Mouse (Mus musculus) large intestine, adult 2 months (tissue): ENCODE results near the gene Dnajb1. TPM values are rescaled to one million over a fixed set of nuclear protein-coding genes. Genes with fewer than 3 reads are reported as not detected.

ENCODE experiments used
- DNase-seq: peaks from one replicate; pipeline ENCODE4 v3.0.0-alpha.2; 2012; ENCODE audit warnings: low read depth, low spot score
- WGBS: fragments of 180-500 bp; shearing (Covaris S2); methylation state at CpG from one replicate; pipeline ENCODE4 v1.1.7; 2018; 5-methylcytosine and 5-hydroxymethylcytosine counted together
- polyA plus RNA-seq: library from polyadenylated mRNA; depleted of rRNA; stranded (reverse); fragments of >200 nt; gene quantifications from 2 replicates; pipeline ENCODE4 v1.2.3, GENCODE M21; 2012

Gene Dnajb1
- polyA plus RNA-seq, 1 experiment: 23.2 TPM

DNA sequence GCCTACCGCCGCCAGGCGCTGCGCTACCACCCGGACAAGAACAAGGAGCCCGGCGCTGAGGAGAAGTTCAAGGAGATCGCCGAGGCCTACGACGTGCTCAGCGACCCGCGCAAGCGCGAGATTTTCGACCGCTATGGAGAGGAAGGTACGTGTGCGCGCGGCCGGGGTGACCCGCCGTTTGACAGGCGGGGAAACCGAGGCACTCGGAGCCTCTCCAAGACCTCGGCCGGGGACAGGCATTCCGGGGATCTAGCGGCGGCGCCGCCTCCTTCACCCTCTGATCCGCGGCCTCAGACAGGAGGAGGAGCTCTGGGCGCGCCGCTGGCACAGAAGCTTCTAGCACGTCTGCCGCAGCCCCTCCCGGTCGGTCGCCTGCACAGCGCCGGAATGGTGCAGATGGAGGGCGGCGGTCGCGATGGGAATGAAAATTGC is 421 bp downstream of the Dnajb1 start:
- WGBS: under 1% methylated on average over 51 of the region's 51 CpGs
- DNase-seq: no peak

DNA sequence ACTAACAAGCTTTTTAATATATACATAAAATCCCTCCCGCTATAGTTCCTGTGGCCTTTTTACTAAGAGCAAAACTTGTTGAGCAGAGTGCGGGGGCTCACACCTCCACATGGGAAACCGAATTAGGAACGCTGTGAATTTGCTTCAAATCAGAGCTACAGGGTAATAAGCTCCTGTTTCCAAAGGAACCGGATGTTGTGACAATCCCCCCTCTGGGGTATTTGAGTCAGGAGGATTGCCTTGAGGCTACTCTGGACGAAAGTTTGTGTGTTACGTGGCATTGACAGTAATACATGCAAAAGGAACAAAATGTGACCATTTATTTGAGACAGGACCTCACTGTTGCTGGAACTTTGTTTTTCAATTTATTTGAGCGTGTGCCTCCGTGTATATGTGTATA is 1.1 kb downstream of the Dnajb1 start:
- no peak for DNase-seq
- 10% methylated on average over 9 of the region's 9 CpGs for WGBS

DNA sequence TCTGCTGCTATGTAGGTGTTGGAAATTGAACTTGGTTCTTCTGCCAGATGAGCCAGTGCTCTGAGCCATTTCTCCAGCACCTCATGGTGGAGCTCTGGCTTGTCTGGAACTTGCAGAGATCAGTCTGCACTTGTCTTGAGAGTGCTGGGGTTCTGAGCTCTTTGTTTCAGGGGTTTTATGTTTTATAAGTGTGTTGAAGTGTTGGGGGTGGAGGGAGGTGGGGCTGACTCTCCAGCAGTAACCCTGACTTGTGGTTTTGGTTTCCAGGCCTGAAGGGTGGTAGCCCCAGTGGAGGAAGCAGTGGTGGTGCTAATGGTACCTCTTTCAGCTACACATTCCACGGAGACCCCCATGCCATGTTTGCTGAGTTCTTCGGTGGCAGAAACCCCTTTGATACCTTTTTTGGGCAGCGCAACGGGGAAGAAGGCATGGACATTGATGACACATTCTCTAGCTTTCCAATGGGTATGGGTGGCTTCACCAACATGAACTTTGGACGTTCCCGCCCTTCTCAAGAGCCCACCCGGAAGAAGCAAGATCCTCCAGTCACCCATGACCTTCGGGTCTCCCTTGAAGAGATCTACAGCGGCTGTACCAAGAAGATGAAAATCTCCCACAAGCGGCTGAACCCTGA is 1.7 kb downstream of the Dnajb1 start:
- DNase-seq: no peak

DNA sequence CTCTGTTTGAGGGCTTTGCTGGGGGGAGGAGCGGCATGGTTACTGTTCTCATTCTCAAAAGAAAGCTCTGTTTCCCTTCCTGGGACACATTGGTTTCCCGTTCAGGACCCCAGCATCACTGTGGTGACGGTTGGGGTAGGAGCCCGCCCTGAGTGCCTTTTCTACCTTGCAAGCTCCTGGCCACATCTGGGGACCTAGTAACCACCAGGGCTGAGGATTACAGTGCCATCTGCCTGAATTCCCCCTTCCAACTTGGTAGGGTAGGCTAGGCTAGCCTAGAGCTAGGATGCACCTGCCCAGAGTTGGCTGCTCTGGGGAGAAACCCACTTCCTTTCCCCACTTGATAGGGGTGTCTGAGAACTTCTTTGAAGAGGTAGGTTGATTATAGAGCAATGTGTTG is 3.9 kb downstream of the Dnajb1 start:
- DNase-seq: no peak
- WGBS: 93% methylated on average over 4 of the region's 4 CpGs

More for the DNA sequence above, 1.7 kb downstream of the Dnajb1 start:
- WGBS: 81% methylated on average over 10 of the region's 10 CpGs

DNA sequence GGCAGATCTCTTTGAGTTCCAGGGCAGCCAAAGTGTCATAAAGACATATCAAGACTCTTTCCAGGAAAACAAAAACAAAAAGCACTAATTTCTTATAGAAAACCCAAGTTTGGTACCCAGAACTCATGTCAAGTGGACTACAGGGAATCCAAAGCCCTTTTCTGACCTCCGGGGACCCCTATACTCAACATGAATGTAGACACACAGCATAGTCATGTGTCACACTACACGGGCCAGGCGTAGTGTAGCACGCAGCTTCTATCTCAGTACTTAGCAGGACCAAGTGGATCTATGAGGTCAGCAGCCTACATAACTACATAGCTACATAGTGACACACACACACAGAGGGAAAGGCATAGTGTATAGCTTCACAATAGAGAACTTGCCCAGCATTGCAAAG is 5.7 kb downstream of the Dnajb1 start:
- 95% methylated on average over 4 of the region's 4 CpGs for WGBS
- no peak for DNase-seq

DNA sequence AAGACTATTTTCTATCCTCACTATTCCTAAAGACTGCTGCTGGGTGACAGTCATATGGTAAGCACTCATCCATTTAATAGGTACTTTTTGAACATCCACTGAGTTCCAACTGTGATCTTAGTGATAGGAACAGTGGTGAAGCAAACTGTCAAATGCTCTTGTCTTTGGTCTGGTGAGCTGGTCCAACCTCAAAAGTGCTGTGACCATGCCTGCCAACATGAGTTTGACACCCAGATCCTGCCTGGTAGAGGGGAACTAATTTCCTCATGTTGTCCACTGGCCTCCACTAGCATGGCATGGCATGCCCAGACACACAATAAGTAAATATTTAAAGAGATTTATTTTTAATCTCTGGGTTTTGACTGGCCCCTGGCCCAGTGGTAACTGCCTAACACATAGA is 8.6 kb downstream of the Dnajb1 start:
- no peak for DNase-seq

DNA sequence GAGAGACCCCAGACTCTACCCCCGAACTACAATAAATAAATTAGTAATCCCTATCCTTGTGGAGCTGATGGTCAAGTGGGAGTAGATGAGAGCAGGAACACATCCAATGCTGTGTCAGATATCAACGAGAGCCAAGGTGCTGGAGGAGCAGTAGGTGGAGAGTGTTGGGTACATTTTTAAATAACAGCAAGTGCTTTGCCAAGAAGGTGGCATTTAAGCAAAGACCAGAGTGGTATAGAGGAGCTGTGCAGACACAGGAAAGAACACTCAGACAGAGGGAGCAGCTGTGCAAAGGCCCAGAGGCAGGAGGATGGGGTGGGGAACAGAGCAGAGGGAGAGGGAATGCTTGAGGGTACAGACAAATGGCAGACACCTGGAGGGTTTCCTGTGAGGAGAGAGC is 9.1 kb downstream of the Dnajb1 start:
- 88% methylated on average over 2 of the region's 2 CpGs for WGBS
- DNase-seq: no peak

DNA sequence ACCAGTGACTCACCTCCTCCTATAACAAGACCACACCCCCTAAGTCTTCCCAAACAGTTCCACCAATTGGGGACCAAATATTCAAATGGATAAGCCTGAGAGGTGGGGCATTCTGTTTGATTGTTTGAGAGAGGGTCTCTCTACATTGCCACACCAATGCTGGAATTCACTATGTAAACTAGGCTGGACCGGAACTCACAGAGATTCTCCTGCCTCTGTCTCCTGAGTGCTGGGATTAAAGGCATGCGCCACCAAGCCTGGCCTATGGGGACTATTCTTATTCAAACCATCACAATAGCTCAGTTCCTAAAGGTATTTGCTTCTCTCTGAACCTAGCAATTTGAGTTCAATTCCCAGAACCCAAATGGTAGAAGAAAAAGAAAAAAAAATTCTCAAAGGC is 10.6 kb downstream of the Dnajb1 start:
- no peak for DNase-seq
- WGBS: 99% methylated on average over 2 of the region's 2 CpGs

DNA sequence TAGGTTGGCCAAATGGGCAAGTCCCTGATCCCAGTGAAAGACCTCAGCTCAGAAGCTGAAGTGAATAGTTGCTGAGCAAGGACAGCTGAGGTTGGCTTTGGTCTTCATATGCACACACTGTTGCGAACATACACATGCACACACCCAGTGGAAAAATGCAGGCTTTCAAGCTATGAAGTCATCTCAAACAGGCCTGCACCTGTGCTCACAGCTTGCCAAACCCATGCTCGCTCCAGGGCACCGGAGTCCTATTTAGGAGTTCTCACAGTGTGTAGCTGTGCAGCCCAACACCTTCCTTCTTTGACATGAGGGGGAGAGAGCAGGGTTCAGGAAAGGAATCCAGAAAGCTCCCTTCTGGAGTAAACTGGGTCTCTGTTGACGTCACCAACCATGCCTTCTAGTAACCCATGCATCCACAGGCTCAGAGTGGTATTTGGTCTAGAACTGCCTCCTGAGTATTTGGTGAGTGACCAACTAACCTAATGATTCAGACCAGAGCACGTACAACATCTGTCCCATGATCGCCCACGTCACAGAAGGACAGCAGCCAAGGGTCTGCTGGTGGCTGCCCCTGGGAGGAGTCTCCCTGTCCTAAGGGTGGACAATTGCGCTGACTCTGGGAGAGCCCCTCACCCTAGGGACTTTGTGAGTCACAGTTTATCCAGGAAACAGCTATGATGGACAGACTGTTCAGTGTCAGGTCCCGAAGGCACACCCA is 11.7 kb downstream of the Dnajb1 start:
- 65% methylated on average over 9 of the region's 9 CpGs for WGBS
- DNase-seq: no peak

DNA sequence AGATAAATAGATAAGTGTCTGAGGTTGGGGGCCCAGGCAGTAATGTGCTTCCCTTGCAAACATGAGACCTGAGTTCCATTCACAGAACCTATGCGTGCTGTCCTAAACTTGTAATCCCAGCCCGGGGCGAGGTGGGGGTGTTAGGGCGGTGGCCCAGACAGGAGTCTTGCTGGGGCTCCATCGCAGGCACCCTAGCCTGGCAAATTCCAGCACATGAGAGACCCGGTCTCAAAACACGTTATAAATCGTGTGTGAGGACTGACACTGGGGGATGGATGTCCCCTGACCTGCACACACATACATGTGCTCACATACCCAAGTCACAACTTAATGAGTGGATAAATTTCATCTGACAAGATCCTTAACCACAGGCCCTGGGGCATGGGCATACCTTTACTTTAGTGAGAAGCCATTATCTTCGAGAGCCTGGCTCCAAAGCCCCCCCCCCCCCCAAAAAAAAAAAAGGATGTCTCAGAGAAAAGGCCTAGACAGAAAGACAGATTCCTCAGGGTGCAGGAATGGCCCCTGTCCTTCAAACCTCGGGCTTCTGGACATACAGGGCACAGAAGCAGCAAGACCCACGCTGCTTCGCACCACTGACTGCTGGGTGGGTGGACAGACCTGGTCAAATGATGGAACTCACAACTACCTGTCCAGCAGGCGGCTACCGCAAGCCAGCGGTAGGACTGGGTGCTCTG is 13.8 kb downstream of the Dnajb1 start:
- 57% methylated on average over 15 of the region's 15 CpGs for WGBS
- no peak for DNase-seq

DNA sequence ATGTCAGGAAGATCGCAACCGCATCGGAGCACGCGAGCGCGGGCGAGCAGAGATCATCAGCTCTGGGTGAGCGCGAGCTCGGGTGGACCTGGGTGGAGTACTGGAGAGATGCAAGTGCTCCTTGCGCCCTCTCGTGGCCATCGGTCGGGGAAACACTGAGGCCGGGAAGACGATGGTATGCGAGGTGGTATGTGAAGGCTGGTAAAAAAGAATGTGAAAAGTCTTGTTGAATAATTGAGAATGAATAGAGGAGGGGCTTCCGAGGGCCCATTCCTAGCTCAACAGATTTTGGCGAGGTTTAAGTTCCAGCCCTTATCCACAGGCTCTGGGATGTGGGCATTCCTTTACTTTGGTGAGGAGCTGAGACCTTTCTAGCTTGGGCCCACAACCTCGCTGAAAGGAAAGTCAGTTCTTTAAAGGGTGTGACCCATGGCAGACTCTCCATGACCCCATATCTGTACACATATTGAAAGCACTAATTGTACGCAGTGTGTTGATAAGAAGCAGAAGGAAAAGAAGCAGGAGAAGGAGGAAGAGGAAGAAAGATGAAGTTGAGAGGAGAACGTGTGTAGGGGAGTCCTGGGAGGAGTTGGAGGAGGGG is 14.5 kb downstream of the Dnajb1 start:
- DNase-seq: peak; percentile 69
- WGBS: 7% methylated on average over 23 of the region's 23 CpGs

DNA sequence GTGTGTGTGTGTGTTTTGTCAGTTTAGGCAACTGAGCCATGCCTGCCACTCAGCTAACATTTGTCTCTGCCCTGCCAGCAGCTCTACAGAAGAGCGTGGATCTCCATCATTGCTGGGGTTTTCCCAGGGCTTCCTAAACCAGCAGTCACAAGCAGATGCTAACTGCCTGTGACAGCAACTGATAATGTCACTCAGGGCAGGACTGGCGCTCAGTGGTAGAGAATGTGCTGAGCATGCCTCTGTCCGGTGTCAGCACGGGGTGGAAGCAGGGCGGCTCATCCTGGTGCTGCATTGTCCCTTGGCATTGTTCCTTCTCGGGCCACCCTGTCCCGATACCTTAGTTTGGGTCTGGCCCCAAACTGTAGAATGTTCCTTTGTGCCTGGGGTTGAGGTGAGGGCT is 15.6 kb downstream of the Dnajb1 start:
- DNase-seq: no peak
- WGBS: 93% methylated on average over 7 of the region's 7 CpGs

DNA sequence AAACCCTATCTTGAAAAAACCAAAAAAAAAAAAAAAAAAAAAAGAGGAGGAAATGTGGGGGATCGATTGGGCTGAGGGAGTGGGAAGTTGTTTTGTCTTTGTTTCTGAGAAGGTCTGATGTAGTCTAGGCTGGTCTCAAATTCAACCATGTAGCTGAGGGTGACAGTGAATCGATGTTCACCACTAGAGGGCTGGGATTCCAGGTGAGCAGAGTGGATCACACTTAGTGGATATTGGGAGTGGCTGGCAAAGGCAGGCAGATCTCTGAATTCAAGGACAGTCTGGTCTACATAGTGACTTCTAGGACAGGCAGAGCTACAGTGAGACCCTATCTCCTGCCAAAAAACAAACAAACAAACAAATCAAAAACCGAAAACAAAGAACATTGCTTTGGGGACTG is 16.7 kb downstream of the Dnajb1 start:
- DNase-seq: no peak
- WGBS: 32% methylated on average over 3 of the region's 3 CpGs

DNA sequence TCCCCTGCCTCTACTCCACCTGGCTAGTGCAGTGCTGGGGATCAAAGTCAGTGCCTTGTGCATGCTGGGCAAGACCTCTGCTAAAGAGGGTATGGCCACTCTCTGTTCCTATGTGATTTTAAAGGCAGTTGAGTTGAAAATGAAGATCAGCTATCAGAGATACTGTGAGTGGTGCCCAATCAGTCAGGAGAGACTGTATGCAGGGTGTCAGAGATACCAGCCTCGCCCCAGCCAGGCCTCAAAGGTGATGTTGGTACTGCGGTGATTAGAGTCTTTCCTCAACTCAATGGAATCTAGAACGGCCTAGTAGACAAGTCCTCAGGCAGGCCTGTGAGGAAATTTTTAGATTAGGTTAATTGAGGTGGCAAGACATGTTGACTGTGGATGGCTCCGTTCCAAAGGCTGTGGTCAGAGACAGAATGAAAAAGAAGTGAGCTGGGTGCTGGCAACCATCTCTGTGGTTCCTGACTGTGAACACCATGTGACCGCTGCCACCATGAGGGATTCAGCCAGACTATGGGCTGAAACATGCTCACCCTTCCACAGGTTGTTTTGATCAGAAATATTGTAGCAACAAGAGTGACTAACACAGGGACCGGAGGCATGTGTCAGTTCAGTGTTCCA is 17.8 kb downstream of the Dnajb1 start:
- no peak for DNase-seq
- WGBS: 83% methylated on average over 6 of the region's 6 CpGs

DNA sequence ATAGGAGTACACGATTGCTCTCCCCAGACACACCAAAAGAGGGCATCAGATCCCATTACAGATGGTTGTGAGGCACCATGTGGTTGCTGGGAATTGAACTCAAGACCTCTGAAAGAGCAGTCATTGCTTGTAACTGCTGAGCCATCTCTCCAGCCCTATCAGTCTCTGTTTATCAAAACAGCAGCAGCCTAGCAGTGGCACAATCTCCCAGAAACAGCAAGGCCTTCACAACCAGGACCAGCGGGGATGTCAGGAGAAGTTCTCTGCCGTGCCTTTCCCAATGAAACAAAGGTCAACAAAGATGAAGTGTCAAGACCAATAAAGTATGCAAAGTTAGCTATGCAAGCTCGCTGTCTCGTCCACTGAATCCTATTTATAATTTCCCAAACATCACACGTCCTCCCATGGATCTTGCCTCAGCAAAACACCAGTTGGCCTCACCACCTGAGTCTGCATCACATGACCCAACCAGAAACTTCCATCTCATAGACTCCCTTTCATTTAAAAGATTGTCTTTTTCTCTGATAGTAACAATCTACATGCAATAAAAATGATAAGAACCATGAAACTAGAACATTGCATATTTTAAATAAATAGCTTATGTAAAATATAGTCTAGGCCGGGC is 24.2 kb downstream of the Dnajb1 start:
- 58% methylated on average over 7 of the region's 7 CpGs for WGBS

DNA sequence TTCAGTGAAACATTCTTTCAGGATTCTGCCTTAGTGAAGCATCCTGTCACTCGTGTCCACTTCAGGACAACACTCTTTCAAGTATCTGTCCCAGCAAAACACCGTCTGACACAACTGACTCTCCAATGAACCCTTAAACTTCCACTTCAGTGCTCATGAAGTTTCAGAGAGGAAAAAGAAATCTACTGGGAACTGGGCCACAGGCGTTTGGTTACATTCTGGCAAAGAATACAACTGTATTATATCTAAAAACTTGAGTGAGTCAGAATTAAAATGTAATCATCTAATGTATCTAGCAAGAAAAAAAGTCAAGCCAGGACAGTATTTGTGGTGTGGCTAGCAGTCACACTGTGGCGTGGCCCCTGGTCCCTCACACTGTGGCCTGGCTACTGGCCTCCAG is 30.9 kb downstream of the Dnajb1 start:
- 72% methylated on average over 4 of the region's 4 CpGs for WGBS
- DNase-seq: no peak

More for the DNA sequence above, 24.2 kb downstream of the Dnajb1 start:
- no peak for DNase-seq

DNA sequence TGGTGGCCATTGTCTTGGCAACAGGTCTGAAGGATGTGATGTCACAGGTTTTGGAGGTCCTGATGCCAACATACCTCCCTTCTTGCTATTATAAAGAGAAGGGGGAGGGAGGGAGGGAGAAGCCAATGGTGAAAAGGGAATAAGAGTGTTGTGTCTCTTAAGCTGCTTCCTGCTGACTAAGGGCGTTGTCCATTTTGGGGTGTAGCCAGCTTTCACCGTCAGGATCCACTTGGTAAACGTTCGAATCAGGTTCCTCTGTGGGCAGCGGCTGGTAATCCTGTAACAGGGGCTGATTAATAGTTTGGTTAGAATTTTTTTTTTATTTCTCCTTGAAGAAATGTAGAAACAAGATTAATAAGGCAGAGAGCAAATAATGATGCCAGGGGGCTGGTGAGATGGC is 31.7 kb downstream of the Dnajb1 start:
- no peak for DNase-seq
- WGBS: 28% methylated on average over 5 of the region's 5 CpGs

DNA sequence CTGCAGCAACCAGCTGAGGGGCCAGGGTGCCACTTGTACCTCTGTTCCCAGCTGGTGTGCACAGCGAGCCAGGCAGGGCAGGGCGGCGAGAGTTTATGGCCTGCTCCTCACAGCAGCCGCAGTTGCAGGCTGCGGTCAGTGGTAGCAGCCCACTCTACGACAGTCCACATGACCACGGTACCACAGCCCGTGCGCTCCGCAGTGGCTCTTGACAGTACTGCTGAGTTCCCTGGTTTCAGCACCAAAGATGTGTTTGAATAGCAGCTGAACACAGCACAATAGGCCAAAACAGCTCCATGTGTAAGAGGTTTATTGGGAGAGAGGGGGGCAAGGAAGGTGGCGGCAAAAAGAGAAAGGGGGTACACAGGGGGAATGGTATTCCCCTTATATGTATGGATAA is 39.5 kb downstream of the Dnajb1 start:
- WGBS: 95% methylated on average over 11 of the region's 11 CpGs
- DNase-seq: no peak

DNA sequence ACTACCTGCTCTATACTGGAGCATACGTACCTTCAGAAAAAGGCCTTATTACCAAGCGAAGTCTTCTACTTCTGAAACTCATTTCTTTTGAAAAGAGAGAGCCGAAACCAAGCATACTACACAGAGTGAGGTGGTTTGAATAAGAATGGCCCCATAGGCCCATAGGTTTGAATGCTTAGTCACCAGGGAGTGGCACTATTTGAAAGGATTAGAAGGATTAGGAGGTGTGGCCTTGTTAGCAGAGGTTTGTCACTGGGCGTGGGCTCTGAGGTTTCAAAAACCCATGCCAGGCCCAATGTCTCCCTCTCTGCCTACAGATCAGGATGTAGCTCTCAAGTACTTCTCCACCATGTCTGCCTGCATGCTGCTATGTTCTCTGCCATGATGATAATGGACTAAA is 40.0 kb downstream of the Dnajb1 start:
- WGBS: 97% methylated on average over 4 of the region's 4 CpGs
- no peak for DNase-seq

DNA sequence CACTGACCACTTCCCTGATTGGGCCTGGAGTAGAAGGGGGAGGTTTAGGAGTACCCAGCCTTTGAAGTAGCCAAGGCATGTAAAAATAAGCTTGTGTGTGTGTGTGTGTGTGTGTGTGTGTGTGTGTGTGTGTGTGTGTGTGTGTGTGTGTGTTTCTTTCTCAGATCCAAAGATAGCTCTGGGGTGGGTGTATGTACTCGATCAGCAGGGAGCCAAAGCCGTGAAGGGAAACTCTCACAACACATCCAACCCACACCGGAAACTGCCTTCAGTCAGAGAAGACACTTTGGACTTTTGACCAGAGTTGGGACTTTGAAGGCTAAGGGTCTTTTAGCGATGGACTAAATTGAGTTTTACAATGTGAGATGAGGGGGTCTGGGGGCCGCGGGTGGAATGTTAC is 41.7 kb downstream of the Dnajb1 start:
- 91% methylated on average over 6 of the region's 6 CpGs for WGBS
- no peak for DNase-seq
